Mouse (Mus musculus): ENCODE measurements at regions not wholly inside any gene's neighbourhood (a gene's known extent, or its start where the extent isn't known, plus 50 kb on each side); places are given as distances from the start of the nearest gene placed in this dataset.
"Not testable (repeated sequence)": the region's sequence is repeated elsewhere in the genome, so short reads cannot be mapped to it uniquely, and the experiment has no call there.

GRCm38 (mm10) chr6:60657117-60657911 is 172.3 kb downstream of the Snca start:
- no peak for DNase-seq (ENCODE audit: extremely low spot score, low read depth, low spot score)

GRCm38 (mm10) chr6:60646983-60647617 is 182.6 kb downstream of the Snca start:
- DNase-seq (ENCODE audit: extremely low spot score, low read depth, low spot score) = not testable (repeated sequence)

- no peak for DNase-seq (ENCODE audit: extremely low spot score, low read depth, low spot score)
These were observed 187.4 kb downstream of the Snca start for GRCm38 (mm10) chr6:60642251-60642650.

- DNase-seq (ENCODE audit: extremely low spot score, low read depth, low spot score) = no peak
These were observed 213.3 kb downstream of the Snca start for GRCm38 (mm10) chr6:60616313-60616712.

DNA sequence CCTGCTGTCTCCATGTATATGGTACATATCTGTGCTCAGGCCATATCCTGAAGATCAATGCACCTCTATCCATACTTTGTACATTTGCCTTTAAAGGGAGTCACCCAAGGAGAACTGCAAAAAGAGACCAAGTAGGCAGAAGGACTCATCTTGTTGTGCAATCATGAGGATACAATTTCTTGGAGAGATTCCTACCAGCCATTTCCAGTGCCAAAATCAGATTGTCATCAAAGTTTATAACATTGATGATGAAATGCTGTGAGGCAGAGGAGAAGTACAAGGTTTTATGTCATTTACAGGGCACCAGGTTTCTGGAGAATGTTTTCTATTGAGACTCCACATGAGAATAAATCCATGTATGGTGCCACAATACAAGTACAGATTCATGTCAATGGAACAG is 229.5 kb downstream of the Snca start:
- no peak for DNase-seq (ENCODE audit: extremely low spot score, low read depth, low spot score)

DNA sequence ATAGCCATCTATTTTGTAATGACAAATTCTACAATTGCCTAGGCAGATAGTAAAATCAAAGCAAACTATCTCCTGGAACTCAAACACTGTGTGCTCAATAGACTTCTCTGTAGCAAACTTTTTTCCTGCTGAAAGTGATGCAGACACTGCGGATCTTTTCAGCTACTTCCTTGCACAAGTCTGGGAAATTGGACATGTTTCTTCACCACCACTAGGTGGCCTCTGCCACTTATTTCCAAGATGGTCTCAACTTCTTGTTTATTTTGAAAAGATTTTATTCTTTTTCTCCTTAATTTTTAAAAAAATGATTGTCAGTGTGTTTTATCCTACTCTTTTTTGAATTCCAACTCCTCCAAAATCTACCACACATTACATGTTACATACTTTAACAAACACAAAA is 265.4 kb downstream of the Snca start:
- DNase-seq (ENCODE audit: extremely low spot score, low read depth, low spot score) = no peak

GRCm38 (mm10) chr6:60555590-60556235 is 273.9 kb downstream of the Snca start:
- peak; percentile 20 for DNase-seq (ENCODE audit: extremely low spot score, low read depth, low spot score)

Measured in hindlimb bud, embryonic 11.5 days (tissue).